In genomic region chr9:119402253-119403235, GRCm38 (mm10) we compare ENCODE assay signal across 7 mouse cellular contexts. TPM values are rescaled to one million over a fixed set of nuclear protein-coding genes. Genes with fewer than 3 reads are reported as not detected.
A peak's percentile ranks its signal among the peaks of the same experiment; 100 is the strongest.
DNase-seq lines count a peak whose midpoint lies in the region; ATAC-seq lines count a peak whose summit lies in the region.

No protein-coding gene starts in this region.

- peak overlapping the region; percentile 97 for H3K27ac ChIP-seq in intestine, embryonic 14.5 days (ENCODE audit: low read depth)
- H3K27ac ChIP-seq in limb, embryonic 11.5 days (replicated peaks; ENCODE audit: low read depth, low read length): peak overlapping the region; percentile 99
- H3K27ac ChIP-seq in midbrain, embryonic 13.5 days: peak overlapping the region; percentile 98
- peak overlapping the region; percentile 95 for H3K27ac ChIP-seq in stomach, embryonic 14.5 days (ENCODE audit: low read length)

- H3K36me3 ChIP-seq in intestine, embryonic 14.5 days (ENCODE audit: control insufficient read depth, insufficient read depth, low read length): no peaks in the 10 kb centered on the region
- H3K36me3 ChIP-seq in limb, embryonic 11.5 days (ENCODE audit: control insufficient read depth, insufficient read depth, low read length): peaks cover 2% of the 10 kb centered on the region; the same call in 1 of the 2 replicates
- H3K36me3 ChIP-seq in midbrain, embryonic 13.5 days: peaks cover 5% of the 10 kb centered on the region
- H3K36me3 ChIP-seq in stomach, embryonic 14.5 days (ENCODE audit: control insufficient read depth, insufficient read depth, low read length): no peaks in the 10 kb centered on the region

- no peaks in the 10 kb centered on the region for H3K9me3 ChIP-seq in intestine, embryonic 14.5 days (ENCODE audit: control insufficient read depth, low read length)
- no peaks in the 10 kb centered on the region for H3K9me3 ChIP-seq in limb, embryonic 11.5 days (ENCODE audit: control insufficient read depth, low read length)
- no peaks in the 10 kb centered on the region for H3K9me3 ChIP-seq in midbrain, embryonic 13.5 days
- no peaks in the 10 kb centered on the region for H3K9me3 ChIP-seq in stomach, embryonic 14.5 days (ENCODE audit: control insufficient read depth, low read depth, low read length)

- DNase-seq in adrenal gland, adult 18-20 months (ENCODE audit: low spot score in 2 of 2): peak; percentile 55 to 58
- peak; percentile 66 to 74 for DNase-seq in cerebellum, postnatal 25 days
- peak; percentile 29 to 49 for DNase-seq in gastrocnemius, adult 8-10 months (ENCODE audit: low spot score in 2 of 2)
- peak; percentile 83 for DNase-seq in intestine, embryonic 14.5 days (ENCODE audit: low spot score)
- DNase-seq in limb, embryonic 11.5 days (ENCODE audit: low spot score): peak; percentile 70

- peak overlapping the region; percentile 92 for H3K4me2 ChIP-seq in intestine, embryonic 14.5 days (ENCODE audit: low read length)
- peak overlapping the region; percentile 83 for H3K4me2 ChIP-seq in limb, embryonic 11.5 days (ENCODE audit: low read depth, severe bottlenecking)
- peak overlapping the region; percentile 75 for H3K4me2 ChIP-seq in midbrain, embryonic 13.5 days (replicated peaks)
- peak overlapping the region; percentile 90 for H3K4me2 ChIP-seq in stomach, embryonic 14.5 days (replicated peaks; ENCODE audit: low read depth, low read length)

- peak; percentile 1; the same call in 1 of the 2 replicates for ATAC-seq in intestine, embryonic 14.5 days (replicated peaks; ENCODE audit: low FRiP score, low TSS enrichment, low read depth)
- ATAC-seq in limb, embryonic 11.5 days (ENCODE audit: insufficient number of reproducible peaks, low FRiP score, low TSS enrichment, low read depth): no peak; the same call in 1 of the 2 replicates
- ATAC-seq in midbrain, embryonic 13.5 days: peak; percentile 38
- ATAC-seq in stomach, embryonic 14.5 days (ENCODE audit: insufficient number of reproducible peaks, insufficient read depth, low FRiP score, low read depth): peak; percentile 28

- H3K27me3 ChIP-seq in intestine, embryonic 14.5 days (replicated peaks; ENCODE audit: control insufficient read depth, insufficient read depth, low read length): no peaks in the 10 kb centered on the region
- H3K27me3 ChIP-seq in limb, embryonic 11.5 days (ENCODE audit: control insufficient read depth, insufficient read depth, low read length): no peaks in the 10 kb centered on the region
- no peaks in the 10 kb centered on the region for H3K27me3 ChIP-seq in midbrain, embryonic 13.5 days
- H3K27me3 ChIP-seq in stomach, embryonic 14.5 days (ENCODE audit: control insufficient read depth, insufficient read depth, low read length): no peaks in the 10 kb centered on the region

- H3K9ac ChIP-seq in intestine, embryonic 14.5 days (ENCODE audit: low read length): peak overlapping the region; percentile 96
- H3K9ac ChIP-seq in limb, embryonic 11.5 days (ENCODE audit: low read length): peak overlapping the region; percentile 100
- H3K9ac ChIP-seq in midbrain, embryonic 13.5 days (replicated peaks): peak overlapping the region; percentile 99
- H3K9ac ChIP-seq in stomach, embryonic 14.5 days (replicated peaks; ENCODE audit: low read depth, low read length): peak overlapping the region; percentile 96

- peak overlapping the region; percentile 92 for H3K4me3 ChIP-seq in intestine, embryonic 14.5 days (ENCODE audit: low read depth, low read length)
- H3K4me3 ChIP-seq in limb, embryonic 11.5 days (ENCODE audit: low read depth, low read length): peak overlapping the region; percentile 93
- H3K4me3 ChIP-seq in midbrain, embryonic 13.5 days (replicated peaks): peak overlapping the region; percentile 96
- H3K4me3 ChIP-seq in stomach, embryonic 14.5 days (ENCODE audit: low read depth, low read length): peak overlapping the region; percentile 89

- WGBS in intestine, embryonic 14.5 days: under 1% methylated on average over 118 of the region's 127 CpGs
- WGBS in limb, embryonic 11.5 days: under 1% methylated on average over 123 of the region's 127 CpGs
- WGBS in midbrain, embryonic 13.5 days: under 1% methylated on average over 113 of the region's 127 CpGs
- 1% methylated on average over 127 of the region's 127 CpGs for WGBS in stomach, embryonic 14.5 days

- H3K4me1 ChIP-seq in intestine, embryonic 14.5 days (replicated peaks; ENCODE audit: control insufficient read depth, insufficient read depth, low read length): peaks cover 8% of the 10 kb centered on the region
- peaks cover 11% of the 10 kb centered on the region for H3K4me1 ChIP-seq in limb, embryonic 11.5 days (ENCODE audit: control insufficient read depth, insufficient read depth, low read length)
- peaks cover 51% of the 10 kb centered on the region for H3K4me1 ChIP-seq in midbrain, embryonic 13.5 days (replicated peaks)
- H3K4me1 ChIP-seq in stomach, embryonic 14.5 days (ENCODE audit: control insufficient read depth, insufficient read depth, low read length): peaks cover 10% of the 10 kb centered on the region; the same call in 1 of the 2 replicates

RNA-seq across cellular contexts. Expression of gene Acvr2b, which starts 0.6 kb away (rescaled TPM):
- 1 to 10 TPM; 4.8 to 5.0 TPM for total RNA-seq in adrenal gland, adult 18-20 months (2021)
- total RNA-seq in gastrocnemius, adult 8-10 months (2022): 10 to 100 TPM; 17.1 to 18.9 (median 18.7) TPM
- polyA plus RNA-seq in intestine, embryonic 14.5 days (2014; fragmentation: Nextera tagmentation; extraction: Ambion mirVana): 28.6 and 31.1 TPM in 2 replicates
- 62.0 and 82.3 TPM in 2 replicates for polyA plus RNA-seq in limb, embryonic 11.5 days (2014; fragmentation: Nextera tagmentation; extraction: Ambion mirVana)
- 58.7 and 66.2 TPM in 2 replicates for polyA plus RNA-seq in midbrain, embryonic 13.5 days (2015; fragmentation: Nextera tagmentation; extraction: Ambion mirVana)
- 24.2 and 29.4 TPM in 2 replicates for polyA plus RNA-seq in stomach, embryonic 14.5 days (2014; fragmentation: Nextera tagmentation; extraction: Ambion mirVana)

RNA-seq across cellular contexts. Expression of gene Slc22a14, which starts 37.2 kb away (rescaled TPM):
- total RNA-seq in adrenal gland, adult 18-20 months (2021): not detected
- not detected for total RNA-seq in gastrocnemius, adult 8-10 months (2022)
- polyA plus RNA-seq in intestine, embryonic 14.5 days (2014; fragmentation: Nextera tagmentation; extraction: Ambion mirVana): 0.11 and 0.16 TPM in 2 replicates
- polyA plus RNA-seq in limb, embryonic 11.5 days (2014; fragmentation: Nextera tagmentation; extraction: Ambion mirVana): not detected in 2 replicates
- polyA plus RNA-seq in midbrain, embryonic 13.5 days (2015; fragmentation: Nextera tagmentation; extraction: Ambion mirVana): 0.11 TPM in 1 of 2 replicates, not detected in the other
- not detected in 2 replicates for polyA plus RNA-seq in stomach, embryonic 14.5 days (2014; fragmentation: Nextera tagmentation; extraction: Ambion mirVana)

RNA-seq across cellular contexts. Expression of gene Exog, which starts 42.2 kb away (rescaled TPM):
- total RNA-seq in adrenal gland, adult 18-20 months (2021): 1 to 10 TPM; 2.9 to 4.0 TPM
- total RNA-seq in gastrocnemius, adult 8-10 months (2022): 1 to 10 TPM; 1.4 to 1.8 (median 1.6) TPM
- 23.2 and 27.2 TPM in 2 replicates for polyA plus RNA-seq in intestine, embryonic 14.5 days (2014; fragmentation: Nextera tagmentation; extraction: Ambion mirVana)
- polyA plus RNA-seq in limb, embryonic 11.5 days (2014; fragmentation: Nextera tagmentation; extraction: Ambion mirVana): 49.2 and 54.4 TPM in 2 replicates
- 48.2 and 50.7 TPM in 2 replicates for polyA plus RNA-seq in midbrain, embryonic 13.5 days (2015; fragmentation: Nextera tagmentation; extraction: Ambion mirVana)
- polyA plus RNA-seq in stomach, embryonic 14.5 days (2014; fragmentation: Nextera tagmentation; extraction: Ambion mirVana): 29.0 and 31.1 TPM in 2 replicates

RNA-seq across cellular contexts. Expression of gene Xylb, which starts 45.4 kb away (rescaled TPM):
- 1 to 10 TPM; 1.1 TPM for total RNA-seq in adrenal gland, adult 18-20 months (2021)
- under 1 TPM in 2 of 4 experiments, not detected in 2; 0.07 to 0.11 TPM for total RNA-seq in gastrocnemius, adult 8-10 months (2022)
- 11.2 and 12.5 TPM in 2 replicates for polyA plus RNA-seq in intestine, embryonic 14.5 days (2014; fragmentation: Nextera tagmentation; extraction: Ambion mirVana)
- polyA plus RNA-seq in limb, embryonic 11.5 days (2014; fragmentation: Nextera tagmentation; extraction: Ambion mirVana): 12.7 and 13.2 TPM in 2 replicates
- polyA plus RNA-seq in midbrain, embryonic 13.5 days (2015; fragmentation: Nextera tagmentation; extraction: Ambion mirVana): 1.9 and 3.4 TPM in 2 replicates
- 5.0 and 5.2 TPM in 2 replicates for polyA plus RNA-seq in stomach, embryonic 14.5 days (2014; fragmentation: Nextera tagmentation; extraction: Ambion mirVana)
